In the genomic region with DNA sequence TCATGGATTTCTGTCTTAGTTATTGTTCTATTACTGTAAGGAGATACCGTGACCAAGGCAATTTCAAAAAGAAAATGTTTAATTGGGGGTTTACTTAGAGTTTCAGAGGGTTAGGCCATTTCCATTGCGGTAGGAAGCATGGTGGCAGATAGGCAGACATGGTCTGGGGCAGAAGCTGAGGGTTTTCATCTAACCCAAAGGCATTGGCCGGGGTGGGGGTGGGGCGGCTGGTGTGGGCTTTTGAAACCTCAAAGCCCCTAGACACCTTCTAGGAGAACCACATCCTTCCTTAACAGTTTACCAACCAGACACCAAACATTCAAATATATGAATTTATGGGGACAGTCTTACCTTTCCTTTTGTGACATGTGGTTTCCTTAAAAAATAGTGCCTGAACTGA, we compare ENCODE assay signal across 24 mouse cellular contexts. TPM values are rescaled to one million over a fixed set of nuclear protein-coding genes. Genes with fewer than 3 reads are reported as not detected.
"Had no signal": no experiment of that assay in that cellular context is flagged by ENCODE, and none has a peak within 500 bp of the region (broad histone marks: within the 10 kb centered on the region; RNA-seq: fewer than 3 reads in every experiment).

No protein-coding gene starts in this region.

- ATAC-seq: lung, postnatal 0 days; midbrain, embryonic 13.5 days; midbrain, embryonic 15.5 days had no signal

- H3K4me3 ChIP-seq: lung, embryonic 15.5 days; megakaryocyte, embryonic 14.5 days; midbrain, embryonic 13.5 days; midbrain, embryonic 15.5 days; neural tube, embryonic 12.5 days; stomach, embryonic 15.5 days had no signal

- H3K27me3 ChIP-seq: lung, embryonic 15.5 days; megakaryocyte, embryonic 14.5 days; midbrain, embryonic 13.5 days; midbrain, embryonic 15.5 days; neural tube, embryonic 12.5 days; stomach, embryonic 15.5 days had no signal

- H3K4me2 ChIP-seq: lung, embryonic 15.5 days; midbrain, embryonic 11.5 days; midbrain, embryonic 13.5 days; midbrain, embryonic 15.5 days; neural tube, embryonic 12.5 days; stomach, embryonic 15.5 days had no signal

- H3K4me1 ChIP-seq: lung, embryonic 15.5 days; midbrain, embryonic 13.5 days; midbrain, embryonic 15.5 days; neural tube, embryonic 12.5 days; stomach, embryonic 15.5 days had no signal

- H3K9me3 ChIP-seq: lung, embryonic 15.5 days; megakaryocyte, embryonic 14.5 days; midbrain, embryonic 13.5 days; midbrain, embryonic 15.5 days; neural tube, embryonic 12.5 days; stomach, embryonic 15.5 days had no signal

- H3K9ac ChIP-seq: lung, embryonic 15.5 days; midbrain, embryonic 13.5 days; midbrain, embryonic 15.5 days; neural tube, embryonic 12.5 days; stomach, embryonic 15.5 days had no signal

- DNase-seq: lung, adult 2 months; lung, postnatal 14 days; lung, postnatal 36 days; right cerebral cortex, postnatal 14 days; thymus, adult 2 months; thymus, postnatal 25 days; thymus, postnatal 4 days had no signal

- H3K27ac ChIP-seq: lung, embryonic 15.5 days; macrophage; midbrain, embryonic 13.5 days; midbrain, embryonic 15.5 days; neural tube, embryonic 12.5 days; stomach, embryonic 15.5 days; stomach, postnatal 0 days had no signal

RNA-seq across cellular contexts. Expression of gene Gm20695, which starts 25.2 kb away (rescaled TPM):
- polyA plus RNA-seq: macrophage; spleen, adult 2 months; thymus, adult 2 months had no signal

RNA-seq across cellular contexts. Expression of gene Olfr15, which starts 28.6 kb away (rescaled TPM):
- total RNA-seq: midbrain, postnatal 0 days; monocyte, adult 5-6 weeks; neutrophil, adult 5-6 weeks had no signal
- polyA plus RNA-seq: lung, adult 2 months; lung, embryonic 15.5 days; lung, postnatal 0 days; macrophage; midbrain, embryonic 11.5 days; midbrain, embryonic 13.5 days; midbrain, embryonic 15.5 days; midbrain, postnatal 0 days; neural tube, embryonic 12.5 days; neural tube, embryonic 14.5 days; spleen, adult 2 months; stomach, embryonic 15.5 days; stomach, postnatal 0 days; testis, adult 2 months; thymus, adult 2 months; urinary bladder, adult 2 months had no signal
